Mouse (Mus musculus) adrenal gland, adult 2 months (tissue): ENCODE data around the gene Smu1. TPM values are rescaled to one million over a fixed set of nuclear protein-coding genes. Genes with fewer than 3 reads are reported as not detected.

ENCODE experiments used
- DNase-seq: peaks from one replicate; pipeline ENCODE4 v3.0.0; 2021
- long read RNA-seq: library from polyadenylated mRNA; stranded (forward); transcript quantifications from one replicate; pipeline ENCODE4 v2.0.0, GENCODE M21; 2021
- polyA plus RNA-seq: library from polyadenylated mRNA; depleted of rRNA; stranded (reverse); fragments of >200 nt; gene quantifications from 2 replicates; pipeline ENCODE4 v1.2.3, GENCODE M21; 2012; rRNA removed
- total RNA-seq, 2 experiments: library from RNA; stranded (reverse); gene quantifications; 2 replicates each; pipeline ENCODE4 v1.2.3; 2021

The Smu1 gene
- total RNA-seq, result 10 to 100 TPM; 54.4 to 57.9 TPM
- 5.5 and 5.6 TPM in 2 replicates for polyA plus RNA-seq
- long read RNA-seq, transcript Smu1-201 (12 exons, 2,418 nt), result major isoform, 86 of 93 reads
- long read RNA-seq, partial matches to known transcripts, result 6 of 93 reads
- long read RNA-seq, other reads (novel, unspliced or antisense), result 1 of 93 reads

DNA sequence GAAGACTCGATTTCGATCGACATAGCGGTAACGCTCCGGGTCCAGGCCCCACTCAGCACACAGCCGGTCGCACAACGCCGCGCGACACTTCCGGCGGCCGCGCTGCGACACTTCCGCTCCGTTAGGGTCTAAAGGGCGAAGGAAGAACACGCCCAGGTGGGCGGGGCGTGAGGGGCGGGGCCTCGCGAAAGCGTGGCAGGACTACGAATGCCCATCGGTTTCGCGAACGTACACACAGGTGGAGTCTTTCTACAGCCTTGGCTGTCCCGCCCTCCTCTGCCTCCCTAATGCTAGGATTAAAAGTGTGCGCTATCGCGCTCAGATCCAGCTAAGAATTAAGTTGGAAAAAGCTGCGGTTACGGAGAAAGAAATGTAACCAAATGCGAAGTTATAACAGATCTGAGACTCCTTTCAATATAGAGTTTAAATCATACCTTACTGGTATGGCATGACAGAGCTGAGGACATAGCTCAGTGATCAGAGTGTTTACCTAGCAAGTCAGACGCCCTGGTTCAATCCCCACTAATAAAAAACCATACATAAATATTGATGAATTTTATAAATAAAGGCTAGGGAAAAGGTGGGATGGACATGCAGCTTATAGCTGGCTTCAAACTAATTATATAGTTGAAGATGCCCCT lies at the start of gene Smu1:
TSS of gene Smu1 (minus strand) at position 144 of the 641 bp plus-strand sequence.
- DNase-seq, result peak; percentile 98

DNA sequence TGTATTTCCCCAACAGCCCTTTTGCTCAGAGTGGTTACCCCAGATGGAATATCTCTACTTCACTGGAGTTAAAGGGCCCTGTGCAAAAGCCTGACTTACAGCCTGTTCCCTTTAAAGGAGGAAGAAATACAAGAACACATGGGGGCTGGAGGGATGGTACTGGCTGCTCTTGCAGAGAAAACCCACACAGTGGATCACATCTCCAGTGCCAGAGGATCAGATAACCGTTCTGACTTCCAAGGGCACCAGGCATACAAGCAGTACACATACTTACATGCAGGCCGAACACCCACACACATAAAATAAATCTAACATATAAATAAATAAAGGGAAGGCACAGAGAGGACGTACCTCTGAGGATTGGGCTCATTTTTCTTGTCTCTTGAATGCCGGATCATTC lies 49.7 kb upstream of the Smu1 start:
- DNase-seq, result no peak

DNA sequence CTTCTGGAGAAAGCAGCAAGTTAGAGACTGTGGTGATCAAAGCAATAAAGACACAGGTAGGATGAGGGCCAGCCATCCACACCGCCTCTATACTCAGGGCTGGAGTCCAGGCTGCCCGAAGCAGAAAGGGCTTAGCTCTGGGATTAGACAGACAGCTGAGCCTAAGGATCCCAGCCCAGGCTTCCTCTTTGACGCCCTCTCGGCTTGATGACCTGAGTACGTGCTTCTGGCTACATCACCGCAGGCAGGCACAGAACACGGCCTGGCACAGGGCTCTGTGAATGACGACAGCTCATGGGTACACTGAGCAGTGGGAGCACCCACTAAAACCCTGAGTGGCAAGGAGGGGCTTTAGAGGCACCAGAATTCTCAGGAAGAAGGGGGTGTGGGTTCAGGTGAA lies 47.7 kb upstream of the Smu1 start:
- DNase-seq, result no peak

DNA sequence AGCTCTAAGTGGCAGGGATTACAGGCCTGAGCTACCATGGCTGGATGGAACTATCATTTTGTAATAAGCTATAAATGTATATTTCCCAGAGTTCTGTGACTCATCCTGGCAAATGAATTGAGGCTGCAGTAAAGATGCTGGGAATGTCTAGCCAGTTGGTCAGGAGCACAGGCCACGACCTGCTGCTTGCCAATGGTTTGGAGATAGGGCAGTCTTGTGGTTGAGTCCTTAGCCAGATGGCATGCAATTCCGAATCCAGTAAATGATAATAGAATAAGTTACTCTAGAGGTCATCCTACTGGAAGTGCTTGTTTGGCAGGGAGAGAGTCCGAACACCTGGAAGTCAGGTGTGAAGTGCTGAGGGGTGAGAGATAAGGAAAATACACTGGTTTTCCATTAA lies 45.1 kb upstream of the Smu1 start:
- no peak for DNase-seq

DNA sequence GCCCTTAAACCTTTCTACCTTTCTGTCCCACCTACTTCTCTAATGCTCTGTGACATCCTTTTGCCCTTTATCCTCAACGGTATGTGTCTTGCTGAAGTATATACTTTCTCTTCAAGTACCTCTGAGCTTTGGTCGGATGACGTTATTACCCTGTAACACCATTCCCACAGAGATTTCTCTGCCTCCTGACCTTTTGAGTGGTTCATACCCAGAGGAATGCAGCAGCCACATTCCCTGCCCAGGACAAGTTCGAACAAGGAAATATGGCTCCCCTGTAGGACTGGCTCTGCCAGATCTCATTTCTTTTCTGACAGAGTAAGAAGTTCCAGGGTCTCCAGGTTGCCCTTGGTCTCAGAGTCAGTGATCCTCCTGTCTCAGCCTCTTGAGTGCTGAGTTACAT lies 44.2 kb upstream of the Smu1 start:
- no peak for DNase-seq

DNA sequence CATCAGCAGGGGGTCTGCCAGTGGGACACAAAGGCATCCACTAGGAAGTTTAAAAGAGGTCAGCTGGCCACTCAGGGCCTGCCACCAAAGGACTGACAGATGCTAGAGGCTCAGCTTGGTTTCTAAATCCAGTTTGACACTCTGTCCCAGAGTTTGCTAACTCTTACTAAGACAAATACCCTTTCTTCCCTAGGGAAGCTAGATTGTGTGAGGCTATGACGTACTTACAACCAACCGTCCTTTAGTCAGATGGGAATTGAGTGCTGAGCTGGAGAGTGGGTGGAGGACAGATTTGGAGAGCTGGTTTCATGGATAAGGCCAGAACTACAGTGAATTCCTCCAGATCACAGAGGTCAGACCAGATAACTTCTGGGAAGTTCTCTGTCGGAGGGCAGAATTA lies 43.1 kb upstream of the Smu1 start:
- DNase-seq, result no peak

DNA sequence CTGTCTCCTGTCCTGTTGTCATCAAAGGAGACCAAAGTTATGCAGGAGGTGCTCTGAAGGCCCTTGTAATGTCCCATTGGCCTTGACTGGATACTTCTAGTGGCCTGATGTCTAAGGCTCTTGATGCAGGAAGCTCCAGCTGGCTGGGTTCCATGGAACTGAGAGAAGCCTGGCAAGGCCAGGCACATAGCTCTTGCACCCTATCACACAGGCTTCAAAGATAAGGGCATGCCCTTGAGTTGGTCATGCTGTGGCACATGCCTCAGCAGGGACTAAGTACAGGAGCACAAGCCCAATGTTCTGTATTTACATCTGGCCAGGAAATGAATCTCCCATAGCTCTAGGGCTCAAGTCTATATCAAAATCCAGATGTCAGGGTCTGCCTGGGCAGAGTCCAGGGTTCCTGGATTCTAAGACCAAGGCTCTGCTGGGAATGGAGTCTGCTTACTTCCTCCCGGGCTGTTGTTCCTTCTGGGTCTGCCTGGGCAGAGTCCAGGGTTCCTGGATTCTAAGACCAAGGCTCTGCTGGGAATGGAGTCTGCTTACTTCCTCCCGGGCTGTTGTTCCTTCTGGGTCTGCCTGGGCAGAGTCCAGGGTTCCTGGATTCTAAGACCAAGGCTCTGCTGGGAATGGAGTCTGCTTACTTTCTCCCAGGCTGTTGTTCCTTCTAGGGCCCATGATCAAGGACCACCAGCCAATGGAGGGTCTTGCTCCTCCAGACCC lies 41.3 kb upstream of the Smu1 start:
- peak; percentile 92 for DNase-seq

DNA sequence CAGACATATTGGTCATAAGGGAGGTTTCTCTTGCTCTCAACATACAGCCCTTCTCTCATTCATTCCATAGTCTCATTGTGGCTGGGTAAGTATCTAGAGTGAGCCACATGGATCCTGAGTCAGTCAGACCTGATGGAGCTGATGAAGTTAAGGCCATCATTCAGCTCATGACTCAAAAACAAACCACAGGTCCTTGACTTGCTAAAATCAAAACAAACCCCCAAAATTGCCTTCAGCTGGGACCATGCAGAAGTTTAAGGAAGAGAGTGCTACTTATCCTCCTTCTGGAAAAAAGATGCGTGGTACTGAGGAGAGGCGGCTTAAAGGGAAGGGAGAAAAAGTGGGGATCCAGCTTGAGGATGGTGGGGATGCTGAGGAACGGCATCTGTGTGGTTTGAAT lies 38.0 kb upstream of the Smu1 start:
- no peak for DNase-seq

DNA sequence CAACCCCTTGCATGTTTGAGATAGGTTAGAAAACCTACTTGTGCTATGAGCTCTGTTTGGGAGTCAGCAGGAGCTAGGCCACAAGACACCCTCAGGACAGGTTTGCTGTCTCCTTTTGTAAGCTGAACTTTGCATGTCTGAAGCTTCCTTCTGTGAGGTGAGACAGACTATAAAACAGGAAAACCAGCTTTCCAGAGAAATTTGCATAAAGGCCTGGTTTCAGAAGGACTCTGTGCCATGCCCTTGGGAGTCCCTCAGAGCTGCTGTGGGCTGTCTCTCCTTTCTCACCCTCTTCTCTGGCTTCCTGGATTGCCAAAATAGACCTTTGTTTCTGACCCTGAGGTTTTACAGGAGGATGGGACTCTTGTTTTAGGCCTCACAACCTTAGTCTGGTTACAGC lies 36.6 kb upstream of the Smu1 start:
- no peak for DNase-seq

DNA sequence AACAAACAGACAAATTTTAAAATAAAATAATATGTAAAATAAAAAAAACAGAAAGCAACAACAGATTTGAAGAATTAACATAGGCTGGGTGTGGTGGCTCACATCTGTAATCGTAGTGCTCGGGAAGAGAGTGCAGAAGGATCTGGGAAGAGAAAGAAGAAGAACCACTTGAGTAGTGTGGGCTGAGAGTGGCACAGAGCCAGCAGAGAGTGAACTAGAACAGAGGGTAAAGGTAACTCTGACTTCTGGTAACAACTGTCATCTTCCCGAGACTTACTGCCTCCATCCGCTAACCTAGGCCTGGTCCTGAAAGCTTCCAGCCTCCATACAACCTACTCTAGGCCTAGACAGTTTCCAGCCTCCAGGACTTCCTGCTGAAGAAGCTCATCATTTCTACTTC lies 33.5 kb upstream of the Smu1 start:
- no peak for DNase-seq

DNA sequence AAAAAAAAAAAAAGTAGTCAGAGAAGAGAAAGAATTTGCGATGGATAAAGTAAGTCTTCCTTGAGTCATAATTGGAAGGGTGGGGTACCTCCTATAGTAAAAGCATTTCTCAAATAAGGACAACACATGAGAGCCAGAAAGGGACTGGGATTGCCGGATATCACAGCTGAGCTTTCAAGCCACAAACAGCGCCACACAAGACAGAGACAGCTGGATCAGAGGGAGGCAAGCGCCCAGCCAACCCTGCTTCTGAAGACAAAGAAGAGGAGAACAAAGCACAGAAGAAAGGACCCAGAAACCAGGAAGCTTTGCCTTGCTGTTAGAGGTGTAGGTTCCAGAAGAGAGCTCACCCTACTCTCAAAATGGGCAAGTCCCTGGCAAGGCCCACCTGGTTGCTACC lies 28.9 kb upstream of the Smu1 start:
- DNase-seq, result no peak

DNA sequence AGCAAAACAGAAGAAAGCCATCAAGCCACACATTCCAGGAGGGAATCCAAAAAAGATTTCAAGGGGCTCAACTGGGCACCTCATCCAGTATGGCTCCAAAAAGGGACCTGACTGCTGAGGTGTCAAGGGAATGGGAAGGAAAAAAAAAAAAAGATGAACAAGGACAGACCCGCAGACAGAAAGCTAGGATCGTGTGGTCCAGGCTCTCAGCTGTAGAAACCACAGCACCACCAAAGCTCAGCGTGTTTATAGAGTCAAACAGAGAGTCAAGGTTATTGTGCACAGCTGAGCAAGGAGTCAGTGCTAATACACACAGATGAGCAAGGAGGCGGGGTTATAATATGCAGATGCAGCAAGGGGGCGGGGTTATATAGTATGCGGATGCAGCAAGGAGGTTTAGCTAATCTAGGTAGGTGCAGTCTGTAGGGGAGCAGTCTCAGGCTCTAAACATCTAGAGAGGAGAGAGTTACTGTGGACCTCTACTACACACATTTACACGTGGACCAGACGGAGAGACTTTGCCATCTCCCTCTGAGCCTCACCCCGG lies 28.0 kb upstream of the Smu1 start:
- DNase-seq, result no peak

DNA sequence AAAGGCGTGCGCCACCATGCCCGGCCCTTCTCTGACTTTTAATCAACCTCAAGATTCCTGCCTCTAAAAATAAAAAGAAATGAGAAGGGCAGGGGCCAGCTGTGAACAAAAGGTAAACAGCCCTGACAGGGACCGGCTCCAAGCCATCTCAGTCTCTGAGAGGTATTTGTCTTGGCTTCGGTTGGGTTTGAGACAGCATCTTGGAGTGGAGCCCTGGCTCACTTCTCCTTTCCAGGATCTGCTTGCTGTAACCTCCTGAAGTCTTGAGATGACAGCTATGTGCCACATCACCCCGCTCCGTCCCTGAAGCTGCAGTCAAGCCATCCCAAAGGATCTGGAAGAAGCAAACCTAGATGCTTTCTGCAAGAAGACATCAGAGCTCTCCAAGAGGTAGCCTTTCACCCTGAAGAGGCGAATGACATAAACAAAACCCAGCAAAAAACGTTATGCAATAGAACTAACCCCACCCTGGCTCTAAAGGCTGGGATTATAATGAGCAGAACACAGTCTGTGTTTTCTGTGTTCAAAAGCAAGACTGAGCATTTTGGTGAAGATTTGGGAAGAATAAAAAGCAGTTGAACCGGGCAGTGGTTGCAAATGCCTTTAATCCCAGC lies 26.9 kb upstream of the Smu1 start:
- DNase-seq, result peak; percentile 52

DNA sequence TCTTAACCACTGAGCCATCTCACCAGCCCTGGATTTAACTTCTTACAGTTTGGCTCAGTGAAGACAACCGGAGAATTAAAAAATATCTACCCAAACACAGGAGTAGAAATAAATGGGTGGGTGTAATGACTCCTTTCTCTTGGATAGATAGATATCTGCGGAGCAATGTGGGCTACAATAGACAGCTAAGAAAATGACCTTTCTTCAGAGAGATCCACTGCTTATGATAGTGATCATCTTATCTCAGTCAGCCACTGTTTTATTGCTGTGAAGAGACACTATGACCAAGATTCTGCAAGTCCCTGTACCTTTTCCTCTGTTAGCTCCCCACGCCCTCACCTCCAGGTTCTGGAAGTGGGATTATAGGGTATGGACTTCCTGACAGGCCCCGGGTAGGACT lies 25.3 kb upstream of the Smu1 start:
- DNase-seq, result no peak

DNA sequence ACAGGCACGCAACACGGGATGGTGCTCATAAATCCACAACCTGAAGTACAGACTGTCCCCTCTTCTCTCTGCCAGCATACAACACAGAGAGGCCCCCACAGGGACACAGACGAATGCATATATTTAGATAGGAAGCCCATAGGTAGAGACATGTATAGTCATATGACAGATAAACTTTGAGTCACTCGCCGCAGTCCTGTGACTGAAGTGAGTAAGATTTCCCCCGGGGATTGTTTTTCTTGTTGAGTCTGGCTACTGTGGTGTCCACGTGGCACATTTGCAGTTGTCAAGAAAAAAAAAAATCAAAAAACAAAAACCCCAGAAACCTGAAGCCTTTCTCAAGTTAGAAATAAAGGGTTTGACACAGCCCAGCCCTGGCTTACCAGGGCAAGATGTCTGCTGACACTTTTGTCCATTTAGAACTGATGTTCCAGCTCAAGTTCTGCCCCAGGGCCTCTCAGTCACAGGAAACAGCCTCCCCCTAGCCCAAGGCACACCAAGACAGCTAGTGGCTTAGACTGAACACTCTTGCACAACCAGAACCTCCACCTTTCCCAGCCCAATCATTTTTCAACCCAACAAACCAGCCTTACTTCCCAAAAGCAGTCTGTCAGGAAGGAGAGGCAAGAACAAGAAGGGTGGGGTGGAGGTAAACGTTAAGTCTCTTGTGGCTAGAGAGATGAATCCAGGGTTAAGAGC lies 24.2 kb upstream of the Smu1 start:
- DNase-seq, result no peak

DNA sequence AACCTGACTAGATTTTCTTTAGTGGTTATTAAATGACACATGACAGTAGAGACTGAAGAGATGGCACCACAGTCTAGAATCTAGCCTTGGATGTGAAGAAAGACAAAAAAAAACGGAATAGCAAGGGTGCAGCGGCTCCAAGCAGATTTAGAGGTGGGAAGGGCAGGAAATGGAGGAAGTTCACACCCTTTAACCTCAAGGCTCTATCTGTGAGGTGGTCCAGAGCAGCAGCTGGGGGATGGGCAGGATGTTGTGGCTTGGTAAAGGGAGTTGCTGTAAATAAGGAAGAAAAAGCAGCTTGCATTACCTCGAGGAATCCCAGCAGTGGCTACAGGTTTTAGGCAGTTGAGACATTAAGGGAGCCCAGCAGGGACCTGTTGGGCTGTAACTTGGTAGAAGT lies 23.4 kb upstream of the Smu1 start:
- DNase-seq, result peak; percentile 40

DNA sequence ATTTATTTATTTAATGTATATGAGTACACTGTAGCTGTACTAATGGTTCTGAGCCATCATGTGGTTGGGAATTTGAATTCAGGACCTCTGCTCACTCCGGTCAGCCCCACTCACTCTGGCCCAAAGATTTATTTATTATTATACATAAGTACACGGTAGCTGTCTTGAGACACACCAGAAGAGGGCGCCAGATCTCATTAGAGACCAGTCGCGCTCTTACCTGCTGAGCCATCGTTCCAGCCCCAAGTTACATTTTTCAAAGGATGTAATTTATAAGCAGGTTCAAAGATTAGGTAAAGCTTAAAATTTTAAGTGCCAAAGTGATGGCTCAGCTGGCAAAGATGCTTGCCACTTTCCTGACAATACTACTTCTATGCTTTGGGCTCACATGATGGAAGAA lies 20.9 kb upstream of the Smu1 start:
- no peak for DNase-seq

DNA sequence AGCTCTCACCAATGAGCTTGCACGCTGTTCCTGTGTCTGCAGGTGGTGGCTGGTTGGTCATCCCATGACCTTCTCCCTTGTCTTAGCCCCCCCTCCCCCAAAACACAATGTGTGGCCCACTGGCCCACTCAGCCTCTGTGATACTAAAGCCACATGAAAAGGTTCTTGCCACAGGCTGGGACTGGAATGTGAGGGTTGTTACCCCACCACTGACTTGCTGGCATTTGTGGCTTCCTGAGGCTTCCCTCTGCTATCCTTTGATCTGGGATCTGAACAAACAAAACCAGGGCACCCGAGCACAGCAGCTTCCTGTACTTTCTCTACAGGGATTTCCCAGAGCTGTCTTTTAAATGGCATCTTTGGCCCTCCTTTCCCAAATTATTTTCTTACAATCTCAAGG lies 19.4 kb upstream of the Smu1 start:
- DNase-seq, result no peak

DNA sequence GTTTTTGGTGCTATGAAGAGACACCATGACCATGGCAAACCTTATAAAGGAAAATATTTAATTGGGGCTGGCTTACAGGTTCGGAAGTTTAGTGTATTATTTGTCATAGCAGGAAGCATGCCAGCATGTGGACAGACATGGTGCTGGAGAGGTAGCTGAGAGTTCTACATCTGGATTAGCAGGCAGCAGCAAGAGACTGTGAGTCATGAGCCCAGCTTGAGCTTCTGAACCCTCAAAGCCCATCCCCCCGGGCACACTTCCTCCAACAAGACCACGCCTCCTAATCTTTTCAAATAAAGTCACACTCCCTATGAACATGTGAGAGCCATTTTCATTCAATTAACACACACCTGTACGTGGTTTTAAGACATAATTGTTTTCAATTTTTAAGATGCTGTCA lies 18.7 kb upstream of the Smu1 start:
- DNase-seq, result no peak

DNA sequence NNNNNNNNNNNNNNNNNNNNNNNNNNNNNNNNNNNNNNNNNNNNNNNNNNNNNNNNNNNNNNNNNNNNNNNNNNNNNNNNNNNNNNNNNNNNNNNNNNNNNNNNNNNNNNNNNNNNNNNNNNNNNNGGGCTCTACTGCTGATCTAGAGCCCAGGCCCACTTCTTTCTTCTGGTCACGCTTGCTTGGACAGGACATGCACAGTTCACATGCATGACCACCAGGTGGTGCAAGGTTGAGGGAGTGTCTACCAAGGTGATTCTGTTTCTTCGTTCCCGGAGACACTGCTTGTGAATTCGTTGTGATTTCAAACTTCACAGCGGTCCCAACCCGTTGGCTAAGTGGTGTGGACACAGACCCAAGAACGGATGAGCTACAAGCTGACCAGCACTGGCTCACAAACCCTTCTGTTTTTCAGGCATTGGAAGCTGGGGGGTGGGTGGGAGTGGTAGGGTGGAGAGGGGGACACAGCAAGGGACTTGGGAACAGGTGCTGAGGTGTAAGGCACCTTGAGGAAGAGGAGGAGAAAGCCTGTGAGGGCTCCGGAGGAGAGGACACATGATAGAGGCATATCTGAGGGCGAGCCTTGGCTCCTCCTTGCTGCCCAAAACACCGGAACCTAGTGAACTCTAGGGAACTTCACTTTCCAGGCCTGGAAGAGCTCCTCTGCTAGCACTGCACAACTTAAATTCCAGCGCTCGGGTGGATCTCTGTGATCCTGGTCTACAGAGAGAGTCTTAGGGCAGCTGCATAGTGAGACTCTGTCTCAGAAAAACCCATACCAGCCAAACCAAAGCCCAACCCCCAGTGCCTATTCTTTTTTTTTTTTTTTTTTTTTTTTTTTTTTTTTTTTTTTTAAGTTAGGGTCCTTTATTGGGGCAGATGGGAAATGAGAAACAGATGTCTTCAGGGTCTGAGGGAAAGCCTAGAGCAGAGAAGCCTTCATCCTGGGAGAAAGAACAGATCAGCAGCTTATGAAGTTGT lies 16.8 kb upstream of the Smu1 start:
- peak; percentile 79 for DNase-seq

DNA sequence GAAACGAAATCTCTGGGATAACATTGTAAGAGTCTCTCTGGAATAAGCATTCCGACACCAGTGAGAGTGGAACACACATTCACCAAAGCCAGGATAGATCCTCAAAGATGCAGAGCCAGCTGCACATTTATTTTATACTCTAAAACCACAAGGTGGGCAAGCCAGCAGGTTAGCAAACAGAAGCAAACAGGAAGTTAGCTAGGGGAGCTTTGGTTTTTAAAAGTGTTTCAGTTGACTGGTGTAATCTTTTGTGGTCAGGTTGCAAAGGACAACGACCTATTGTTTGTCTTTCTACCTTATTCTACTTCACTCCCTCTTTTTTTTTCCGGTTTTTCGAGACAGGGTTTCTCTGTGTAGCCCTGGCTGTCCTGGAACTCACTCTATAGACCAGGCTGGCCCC lies 2.2 kb upstream of the Smu1 start:
- no peak for DNase-seq
